24 mouse cellular contexts compared by ENCODE assay signal in genomic region chr5:121219190-121219589, GRCm38 (mm10). TPM values are rescaled to one million over a fixed set of nuclear protein-coding genes. Genes with fewer than 3 reads are reported as not detected.
DNase-seq lines count a peak whose midpoint lies in the region; ATAC-seq and TF ChIP-seq lines count a peak whose summit lies in the region.
"Had no signal": no experiment of that assay in that cellular context is flagged by ENCODE, and none has a peak within 500 bp of the region (broad histone marks: within the 10 kb centered on the region; RNA-seq: fewer than 3 reads in every experiment).

No protein-coding gene starts in this region.

- no peak overlapping the region for H3K9ac ChIP-seq in midbrain, embryonic 15.5 days
- no peak overlapping the region for H3K9ac ChIP-seq in CH12.LX (ENCODE audit: insufficient read depth, low read depth)
- peak overlapping the region; percentile 59; the same call in 1 of the 2 replicates for H3K9ac ChIP-seq in liver, embryonic 14.5 days (replicated peaks)
- H3K9ac ChIP-seq in heart, adult 2 months (ENCODE audit: low read depth, low read length): no peak overlapping the region

- in situ Hi-C loops in CH12.LX (cut with MboI; ENCODE audit: low pct_ligation_motif_present, low pct_unique_long_range_greater_than_20kb, low sequenced_read_pairs): no loop called here

- H3K79me2 ChIP-seq in CH12.LX (replicated peaks; ENCODE audit: control insufficient read depth, extremely low read depth, insufficient read depth, poor library complexity, severe bottlenecking): peaks cover 10% of the 10 kb centered on the region
- H3K79me2 ChIP-seq in heart, adult 2 months (replicated peaks; ENCODE audit: control insufficient read depth, insufficient read depth, low read length): peaks cover 2% of the 10 kb centered on the region; the same call in 1 of the 2 replicates

- no peaks in the 10 kb centered on the region for H3K9me3 ChIP-seq in midbrain, embryonic 15.5 days
- H3K9me3 ChIP-seq in midbrain, embryonic 10.5 days (replicated peaks): no peaks in the 10 kb centered on the region
- H3K9me3 ChIP-seq in CH12.LX (replicated peaks; ENCODE audit: low read length): no peaks in the 10 kb centered on the region
- H3K9me3 ChIP-seq in liver, embryonic 14.5 days (ENCODE audit: control insufficient read depth, low read length): no peaks in the 10 kb centered on the region
- H3K9me3 ChIP-seq: embryonic facial prominence, embryonic 13.5 days; forebrain, embryonic 15.5 days; heart, embryonic 13.5 days; kidney, embryonic 15.5 days; limb, embryonic 15.5 days had no signal

- intact Hi-C loops in heart, adult 2 months (cut with DNase I): loop anchor here (5.0 kb wide), 1 partner anchor 173 kb away; no protein-coding TSS in a partner anchor
- intact Hi-C loops in left cerebral cortex, postnatal 14 days (cut with DNase I): loop anchor here (5.0 to 10.0 kb wide), 2 partner anchors 76 to 158 kb away; no protein-coding TSS in a partner anchor

- no peak for DNase-seq in midbrain, embryonic 10.5 days (ENCODE audit: low spot score)
- peak; percentile 74 for DNase-seq in CH12.LX (ENCODE audit: extremely low read depth)
- DNase-seq in liver, embryonic 14.5 days (ENCODE audit: low read depth in 3 of 3, low spot score in 3 of 3): no peak
- peak; percentile 76 for DNase-seq in splenic B cell, adult 2 months (ENCODE audit: low read depth, low spot score)
- DNase-seq in heart, adult 2 months: no peak
- no peak for DNase-seq in left cerebral cortex, postnatal 14 days (ENCODE audit: low spot score in 2 of 2)
- DNase-seq: adrenal gland, adult 2 months; cerebellum, adult 2 months; cerebellum, postnatal 36 days; embryo, embryonic 11 days; gastrocnemius, postnatal 14 days; heart, adult 18-20 months; heart, postnatal 14 days; kidney, postnatal 36 days; layer of hippocampus, postnatal 36 days; lung, postnatal 4 days; thymus, postnatal 36 days had no signal

- dilution Hi-C loops in CH12.LX (cut with MboI; ENCODE audit: extremely low pct_ligation_motif_present, extremely low pct_unique_long_range_greater_than_20kb, low sequenced_read_pairs): no loop called here

- H3K27me3 ChIP-seq in midbrain, embryonic 15.5 days (replicated peaks): no peaks in the 10 kb centered on the region
- H3K27me3 ChIP-seq in midbrain, embryonic 10.5 days (ENCODE audit: low read depth, poor library complexity, severe bottlenecking): no peaks in the 10 kb centered on the region
- H3K27me3 ChIP-seq in CH12.LX (replicated peaks): no peaks in the 10 kb centered on the region
- no peaks in the 10 kb centered on the region for H3K27me3 ChIP-seq in liver, embryonic 14.5 days (ENCODE audit: control insufficient read depth, insufficient read depth, low read length)
- no peaks in the 10 kb centered on the region; the same call in 1 of the 2 replicates for H3K27me3 ChIP-seq in splenic B cell, adult 2 months (ENCODE audit: control insufficient read depth, insufficient read depth, low read length, poor library complexity, severe bottlenecking)
- H3K27me3 ChIP-seq in heart, adult 2 months (ENCODE audit: control insufficient read depth, insufficient read depth, low read length): no peaks in the 10 kb centered on the region
- H3K27me3 ChIP-seq: embryonic facial prominence, embryonic 13.5 days; forebrain, embryonic 15.5 days; heart, embryonic 13.5 days; kidney, embryonic 15.5 days; limb, embryonic 15.5 days; Patski had no signal

- TF ChIP-seq CTCF in CH12.LX (conservative IDR thresholded peaks at IDR 0.05 in 1 of 2, IDR thresholded peaks at IDR 0.05 in 1 of 2; ENCODE audit: low read depth in 2 of 2, low read length in 2 of 2): no peak
- TF ChIP-seq CTCF in liver, embryonic 14.5 days (IDR thresholded peaks at IDR 0.05; ENCODE audit: low read depth): no peak
- TF ChIP-seq CTCF in heart, adult 2 months (IDR thresholded peaks at IDR 0.05): no peak

- no peak overlapping the region for H3K27ac ChIP-seq in midbrain, embryonic 15.5 days
- H3K27ac ChIP-seq in midbrain, embryonic 10.5 days (replicated peaks): no peak overlapping the region
- H3K27ac ChIP-seq in CH12.LX (ENCODE audit: insufficient read depth, low read depth): no peak overlapping the region
- peak overlapping the region; percentile 80 for H3K27ac ChIP-seq in liver, embryonic 14.5 days
- H3K27ac ChIP-seq in heart, adult 2 months: no peak overlapping the region
- H3K27ac ChIP-seq: limb, embryonic 15.5 days had no signal

- TF ChIP-seq POLR2A in CH12.LX (IDR thresholded peaks at IDR 0.05; ENCODE audit: low read depth, low read length): no peak
- TF ChIP-seq POLR2A in heart, adult 2 months (IDR thresholded peaks at IDR 0.05; ENCODE audit: insufficient read depth, low read depth, low read length): no peak

- no peak for ATAC-seq in midbrain, embryonic 15.5 days (replicated peaks)
- ATAC-seq in liver, embryonic 14.5 days (ENCODE audit: insufficient read depth): no peak

- TF ChIP-seq RAD21 in CH12.LX (IDR thresholded peaks at IDR 0.05; ENCODE audit: low read depth, low read length): no peak

- peak overlapping the region; percentile 85; the same call in 1 of the 2 replicates for H3K4me2 ChIP-seq in midbrain, embryonic 15.5 days
- H3K4me2 ChIP-seq in CH12.LX (ENCODE audit: insufficient read depth, low read depth, poor library complexity, severe bottlenecking): no peak overlapping the region
- H3K4me2 ChIP-seq in liver, embryonic 14.5 days (ENCODE audit: low read depth): peak overlapping the region; percentile 73

- 90% methylated on average over 1 of the region's 1 CpGs for WGBS in midbrain, embryonic 15.5 days
- 83% methylated on average over 1 of the region's 1 CpGs for WGBS in midbrain, embryonic 10.5 days
- WGBS in liver, embryonic 14.5 days (ENCODE audit: insufficient replicate concordance): 77% methylated on average over 1 of the region's 1 CpGs
- 61% methylated on average over 1 of the region's 1 CpGs for WGBS in heart, adult 2 months

- H3K36me3 ChIP-seq in midbrain, embryonic 15.5 days (replicated peaks): no peaks in the 10 kb centered on the region
- H3K36me3 ChIP-seq in midbrain, embryonic 10.5 days: no peaks in the 10 kb centered on the region
- H3K36me3 ChIP-seq in CH12.LX (replicated peaks in 1 of 2; ENCODE audit: control insufficient read depth in 1 of 2, insufficient read depth in 1 of 2, low read length in 1 of 2): peaks cover 0 to 5% of the 10 kb centered on the region in 2 experiments
- H3K36me3 ChIP-seq in liver, embryonic 14.5 days (replicated peaks; ENCODE audit: control insufficient read depth, insufficient read depth, low read depth): peaks cover 4% of the 10 kb centered on the region; the same call in 1 of the 2 replicates
- H3K36me3 ChIP-seq in splenic B cell, adult 2 months (ENCODE audit: control insufficient read depth, insufficient read depth, low read length, poor library complexity, severe bottlenecking): no peaks in the 10 kb centered on the region
- peaks cover 4% of the 10 kb centered on the region; the same call in 1 of the 2 replicates for H3K36me3 ChIP-seq in heart, adult 2 months (ENCODE audit: control insufficient read depth, insufficient read depth, low read length)
- H3K36me3 ChIP-seq: embryonic facial prominence, embryonic 13.5 days; forebrain, embryonic 15.5 days; heart, embryonic 13.5 days; kidney, embryonic 15.5 days; limb, embryonic 15.5 days had no signal

- peaks cover 25% of the 10 kb centered on the region for H3K4me1 ChIP-seq in midbrain, embryonic 15.5 days
- peaks cover 22% of the 10 kb centered on the region for H3K4me1 ChIP-seq in midbrain, embryonic 10.5 days
- H3K4me1 ChIP-seq in CH12.LX (ENCODE audit: control insufficient read depth in 1 of 2, insufficient read depth in 2 of 2): peaks cover 0 to 24% of the 10 kb centered on the region in 2 experiments; a peak in 2 of 4 replicates
- peaks cover 42 to 45% of the 10 kb centered on the region in 2 experiments for H3K4me1 ChIP-seq in liver, embryonic 14.5 days (replicated peaks; ENCODE audit: control insufficient read depth in 2 of 2, insufficient read depth in 2 of 2, low read length in 1 of 2)
- H3K4me1 ChIP-seq in heart, adult 2 months (ENCODE audit: control insufficient read depth, insufficient read depth, low read length): peaks cover 4% of the 10 kb centered on the region

- TF ChIP-seq EP300 in CH12.LX (IDR thresholded peaks at IDR 0.05; ENCODE audit: low read length): no peak
- no peak for TF ChIP-seq EP300 in liver, embryonic 14.5 days (IDR thresholded peaks at IDR 0.05; ENCODE audit: low read depth)
- TF ChIP-seq EP300 in heart, adult 2 months (IDR thresholded peaks at IDR 0.05; ENCODE audit: insufficient read depth, low read depth, low read length): no peak

- no peak overlapping the region for H3K4me3 ChIP-seq in midbrain, embryonic 15.5 days
- no peak overlapping the region for H3K4me3 ChIP-seq in midbrain, embryonic 10.5 days
- H3K4me3 ChIP-seq in CH12.LX (replicated peaks in 1 of 3; ENCODE audit: low read depth in 2 of 3, low read length in 2 of 3, poor library complexity in 1 of 3): no peak overlapping the region
- peak overlapping the region in 1 of 2 experiments; percentile 83; a peak in 2 of 4 replicates for H3K4me3 ChIP-seq in liver, embryonic 14.5 days (ENCODE audit: insufficient read depth in 1 of 2, low read depth in 2 of 2, low read length in 2 of 2)
- no peak overlapping the region for H3K4me3 ChIP-seq in heart, adult 2 months

RNA-seq across cellular contexts. Expression of gene Hectd4, which starts 0.8 kb away (rescaled TPM):
- polyA plus RNA-seq in midbrain, embryonic 15.5 days (2015; fragmentation: Nextera tagmentation; extraction: Ambion mirVana): 26.5 and 27.5 TPM in 2 replicates
- polyA plus RNA-seq in midbrain, embryonic 10.5 days (2016; fragmentation: Nextera tagmentation; extraction: Ambion mirVana): 3.9 and 5.7 TPM in 2 replicates
- total RNA-seq in CH12.LX (2012; rRNA removed) (6.8 and 7.8 TPM in 2 replicates), CH12.LX (2014; rRNA removed) (0.89 and 2.1 TPM in 2 replicates)
- polyA plus RNA-seq in CH12.LX (2012; ENCODE audit: insufficient read length, low read depth): 4.3 and 6.0 TPM in 2 replicates
- polyA plus RNA-seq in liver, embryonic 14.5 days (2012; rRNA removed): 15.8 and 16.1 TPM in 2 replicates
- polyA plus RNA-seq in liver, embryonic 14.5 days (2014; fragmentation: Nextera tagmentation; extraction: Ambion mirVana): 11.1 and 11.2 TPM in 2 replicates
- 10 to 100 TPM; 22.6 to 23.1 TPM for total RNA-seq in heart, adult 2 months (2021)
- polyA plus RNA-seq in heart, adult 2 months (2012; rRNA removed): 9.8 and 13.8 TPM in 2 replicates
- total RNA-seq in left cerebral cortex, postnatal 14 days (2021): 100 to 1,000 TPM; 223 to 227 TPM

RNA-seq across cellular contexts. Expression of gene Rpl6, which starts 14.9 kb away (rescaled TPM):
- 336 and 343 TPM in 2 replicates for polyA plus RNA-seq in midbrain, embryonic 15.5 days (2015; fragmentation: Nextera tagmentation; extraction: Ambion mirVana)
- polyA plus RNA-seq in midbrain, embryonic 10.5 days (2016; fragmentation: Nextera tagmentation; extraction: Ambion mirVana): 565 and 656 TPM in 2 replicates
- total RNA-seq in CH12.LX (2012; rRNA removed) (2,694 and 2,801 TPM in 2 replicates), CH12.LX (2014; rRNA removed) (2,433 and 2,576 TPM in 2 replicates)
- polyA plus RNA-seq in CH12.LX (2012; ENCODE audit: insufficient read length, low read depth): 2,607 and 2,835 TPM in 2 replicates
- polyA plus RNA-seq in liver, embryonic 14.5 days (2012; rRNA removed): 403 and 658 TPM in 2 replicates
- polyA plus RNA-seq in liver, embryonic 14.5 days (2014; fragmentation: Nextera tagmentation; extraction: Ambion mirVana): 477 and 488 TPM in 2 replicates
- total RNA-seq in heart, adult 2 months (2021): 100 to 1,000 TPM; 482 to 571 TPM
- 168 and 230 TPM in 2 replicates for polyA plus RNA-seq in heart, adult 2 months (2012; rRNA removed)
- total RNA-seq in left cerebral cortex, postnatal 14 days (2021): 100 to 1,000 TPM; 391 to 441 TPM

RNA-seq across cellular contexts. Expression of gene Ptpn11, which starts 28.0 kb away (rescaled TPM):
- 23.7 and 24.7 TPM in 2 replicates for polyA plus RNA-seq in midbrain, embryonic 15.5 days (2015; fragmentation: Nextera tagmentation; extraction: Ambion mirVana)
- polyA plus RNA-seq in midbrain, embryonic 10.5 days (2016; fragmentation: Nextera tagmentation; extraction: Ambion mirVana): 23.5 and 23.9 TPM in 2 replicates
- total RNA-seq in CH12.LX (2012; rRNA removed): 44.6 and 52.2 TPM in 2 replicates
- 29.4 and 33.2 TPM in 2 replicates for total RNA-seq in CH12.LX (2014; rRNA removed)
- 62.1 and 62.8 TPM in 2 replicates for polyA plus RNA-seq in CH12.LX (2012; ENCODE audit: insufficient read length, low read depth)
- polyA plus RNA-seq in liver, embryonic 14.5 days (2012; rRNA removed): 10.4 and 13.7 TPM in 2 replicates
- polyA plus RNA-seq in liver, embryonic 14.5 days (2014; fragmentation: Nextera tagmentation; extraction: Ambion mirVana): 10.0 and 11.5 TPM in 2 replicates
- total RNA-seq in heart, adult 2 months (2021): 100 to 1,000 TPM; 159 to 205 TPM
- polyA plus RNA-seq in heart, adult 2 months (2012; rRNA removed): 50.7 and 91.1 TPM in 2 replicates
- 10 to 100 TPM; 79.6 to 84.9 TPM for total RNA-seq in left cerebral cortex, postnatal 14 days (2021)

Comparison
In these comparisons a context has a peak if more than half of its experiments do, and no peak if none do; other contexts are left out.
1. DNase-seq: peak in CH12.LX (single experiment) and splenic B cell, adult 2 months (single experiment); none in midbrain, embryonic 10.5 days (single experiment), liver, embryonic 14.5 days (0 of 3), heart, adult 2 months (0 of 2) and left cerebral cortex, postnatal 14 days (0 of 2).